In the genomic region with DNA sequence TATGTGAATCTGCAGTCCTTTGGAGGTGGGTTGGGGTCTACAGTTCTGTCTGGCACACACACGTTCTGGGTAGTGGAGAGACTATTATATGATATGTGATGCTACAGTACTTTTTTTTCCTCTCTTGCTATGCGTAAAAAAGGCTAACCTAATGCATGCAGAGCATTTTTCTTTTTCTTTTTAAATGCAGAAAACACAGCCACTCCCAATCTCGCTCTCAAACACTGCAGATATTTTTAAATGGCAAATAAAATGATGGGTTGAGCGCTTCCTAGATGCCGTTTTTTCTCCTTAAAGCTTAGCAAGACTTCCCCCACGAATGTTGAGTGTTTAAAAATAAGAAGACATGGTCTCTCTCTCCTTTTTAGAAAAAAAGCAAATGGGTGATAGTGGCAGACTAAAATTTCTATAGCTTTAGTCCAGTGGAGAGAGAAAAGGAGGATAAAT, we compare ENCODE assay signal across 8 mouse cellular contexts. TPM values are rescaled to one million over a fixed set of nuclear protein-coding genes. Genes with fewer than 3 reads are reported as not detected.
DNase-seq lines count a peak whose midpoint lies in the region; ATAC-seq and TF ChIP-seq lines count a peak whose summit lies in the region.

No protein-coding gene starts in this region.

- peak overlapping the region; percentile 61 for H3K4me2 ChIP-seq in kidney, embryonic 14.5 days (replicated peaks; ENCODE audit: low read depth, low read length)
- H3K4me2 ChIP-seq in forebrain, embryonic 16.5 days (ENCODE audit: low read length): peak overlapping the region; percentile 97
- H3K4me2 ChIP-seq in liver, postnatal 0 days (ENCODE audit: low read depth, low read length): peak overlapping the region; percentile 95

- peak overlapping the region; percentile 63; the same call in 1 of the 2 replicates for H3K9ac ChIP-seq in kidney, embryonic 14.5 days (ENCODE audit: low read depth, low read length)
- peak overlapping the region; percentile 41 for H3K9ac ChIP-seq in forebrain, embryonic 16.5 days (replicated peaks; ENCODE audit: low read depth, low read length)
- peak overlapping the region; percentile 64 for H3K9ac ChIP-seq in liver, postnatal 0 days (replicated peaks)

- no peaks in the 10 kb centered on the region for H3K27me3 ChIP-seq in kidney, embryonic 14.5 days (ENCODE audit: control insufficient read depth, insufficient read depth, low read length)
- H3K27me3 ChIP-seq in G1E (ENCODE audit: insufficient read depth, low read length): no peaks in the 10 kb centered on the region; the same call in none of the 2 replicates
- peaks cover 5% of the 10 kb centered on the region; the same call in 1 of the 2 replicates for H3K27me3 ChIP-seq in forebrain, embryonic 16.5 days (replicated peaks; ENCODE audit: control insufficient read depth, insufficient read depth, low read length)
- no peaks in the 10 kb centered on the region for H3K27me3 ChIP-seq in liver, postnatal 0 days (ENCODE audit: insufficient read depth, low read length)

- 7% methylated on average over 6 of the region's 6 CpGs for WGBS in kidney, embryonic 14.5 days
- WGBS in forebrain, embryonic 16.5 days: 4% methylated on average over 6 of the region's 6 CpGs
- WGBS in liver, postnatal 0 days (ENCODE audit: insufficient replicate concordance): 3% methylated on average over 6 of the region's 6 CpGs

- ATAC-seq in kidney, embryonic 14.5 days (ENCODE audit: low FRiP score, low TSS enrichment): no peak
- ATAC-seq in G1E (ENCODE audit: extremely low read depth, insufficient number of reproducible peaks, low FRiP score, poor library complexity, severe bottlenecking): no peak
- no peak for ATAC-seq in forebrain, embryonic 16.5 days
- no peak for ATAC-seq in liver, postnatal 0 days

- H3K4me3 ChIP-seq in kidney, embryonic 14.5 days (ENCODE audit: low read length): peak overlapping the region; percentile 96
- H3K4me3 ChIP-seq in G1E (ENCODE audit: low read depth, low read length): peak overlapping the region; percentile 93
- peak overlapping the region; percentile 94 for H3K4me3 ChIP-seq in forebrain, embryonic 16.5 days (replicated peaks; ENCODE audit: low read length)
- H3K4me3 ChIP-seq in liver, postnatal 0 days (ENCODE audit: low read depth, low read length): peak overlapping the region; percentile 89

- no peak for DNase-seq in kidney, postnatal 10 days
- no peak for DNase-seq in G1E (ENCODE audit: low spot score)
- no peak for DNase-seq in liver, postnatal 0 days
- no peak for DNase-seq in c-Kit-positive CD71-positive TER-119-positive erythroid progenitor cells, embryonic 14.5 days (ENCODE audit: low spot score)
- DNase-seq in T-cell, adult 2 months (ENCODE audit: low spot score): no peak
- DNase-seq in layer of hippocampus, adult 11-12 months (ENCODE audit: low spot score): no peak

- no peak for TF ChIP-seq CTCF in G1E (IDR thresholded peaks at IDR 0.05; ENCODE audit: low read depth, low read length)
- no peak for TF ChIP-seq CTCF in liver, postnatal 0 days (IDR thresholded peaks at IDR 0.05; ENCODE audit: low read depth)

- H3K36me3 ChIP-seq in kidney, embryonic 14.5 days (ENCODE audit: control insufficient read depth, insufficient read depth, low read length): no peaks in the 10 kb centered on the region
- no peaks in the 10 kb centered on the region for H3K36me3 ChIP-seq in G1E (replicated peaks)
- no peaks in the 10 kb centered on the region for H3K36me3 ChIP-seq in forebrain, embryonic 16.5 days (ENCODE audit: control insufficient read depth, insufficient read depth)
- H3K36me3 ChIP-seq in liver, postnatal 0 days (replicated peaks; ENCODE audit: insufficient read depth, low read length): no peaks in the 10 kb centered on the region

- TF ChIP-seq EP300 in liver, postnatal 0 days (IDR thresholded peaks at IDR 0.05; ENCODE audit: low read depth): no peak

- H3K9me3 ChIP-seq in kidney, embryonic 14.5 days (ENCODE audit: control insufficient read depth, low read length): no peaks in the 10 kb centered on the region
- no peaks in the 10 kb centered on the region for H3K9me3 ChIP-seq in G1E (replicated peaks)
- no peaks in the 10 kb centered on the region for H3K9me3 ChIP-seq in forebrain, embryonic 16.5 days (ENCODE audit: control insufficient read depth, low read length)
- no peaks in the 10 kb centered on the region for H3K9me3 ChIP-seq in liver, postnatal 0 days (ENCODE audit: low read length)

- peak overlapping the region; percentile 91; the same call in 1 of the 2 replicates for H3K27ac ChIP-seq in kidney, embryonic 14.5 days (ENCODE audit: low read depth, low read length)
- peak overlapping the region; percentile 3; the same call in 1 of the 2 replicates for H3K27ac ChIP-seq in forebrain, embryonic 16.5 days (ENCODE audit: low read length)
- peak overlapping the region; percentile 67; the same call in 1 of the 2 replicates for H3K27ac ChIP-seq in liver, postnatal 0 days (ENCODE audit: low read depth)

- H3K4me1 ChIP-seq in kidney, embryonic 14.5 days (ENCODE audit: control insufficient read depth, insufficient read depth, low read length): peaks cover 12% of the 10 kb centered on the region
- H3K4me1 ChIP-seq in G1E (ENCODE audit: insufficient read depth, low read depth, low read length): peaks cover 41% of the 10 kb centered on the region
- H3K4me1 ChIP-seq in forebrain, embryonic 16.5 days (replicated peaks; ENCODE audit: control insufficient read depth, insufficient read depth, low read length): peaks cover 24% of the 10 kb centered on the region
- H3K4me1 ChIP-seq in liver, postnatal 0 days (ENCODE audit: insufficient read depth): peaks cover 21% of the 10 kb centered on the region

RNA-seq across cellular contexts. Expression of a gene that starts 0.6 kb away (rescaled TPM):
- polyA plus RNA-seq in kidney, embryonic 14.5 days (2014; fragmentation: Nextera tagmentation; extraction: Ambion mirVana): 39.5 and 76.1 TPM in 2 replicates
- total RNA-seq in G1E (2014; fragmentation: Nextera tagmentation): 80.2 and 89.2 TPM in 2 replicates
- total RNA-seq in G1E (2017): 78.0 and 81.6 TPM in 2 replicates
- polyA plus RNA-seq in G1E (2012): 9.2 and 10.9 TPM in 2 replicates
- 30.6 and 36.6 TPM in 2 replicates for polyA plus RNA-seq in forebrain, embryonic 16.5 days (2015; fragmentation: Nextera tagmentation; extraction: Ambion mirVana)
- polyA plus RNA-seq in liver, postnatal 0 days (2015; fragmentation: Nextera tagmentation; extraction: Ambion mirVana): 17.5 and 21.4 TPM in 2 replicates

Comparison
In these comparisons a context has a peak if more than half of its experiments do, and no peak if none do; other contexts are left out.
1. H3K27ac ChIP-seq: peak in every context shown above with its lines; median percentile 91 in kidney, embryonic 14.5 days; 67 in liver, postnatal 0 days; 3 in forebrain, embryonic 16.5 days.